Mouse (Mus musculus) cerebral cortex, adult 2 months (tissue): ENCODE results near the gene Gm49398.

Experiments used
- WGBS: fragments of 180-500 bp; shearing (Covaris S2); methylation state at CpG from one replicate; pipeline ENCODE4 v1.1.7; 2018; 5-methylcytosine and 5-hydroxymethylcytosine counted together

Gene Gm49398

DNA sequence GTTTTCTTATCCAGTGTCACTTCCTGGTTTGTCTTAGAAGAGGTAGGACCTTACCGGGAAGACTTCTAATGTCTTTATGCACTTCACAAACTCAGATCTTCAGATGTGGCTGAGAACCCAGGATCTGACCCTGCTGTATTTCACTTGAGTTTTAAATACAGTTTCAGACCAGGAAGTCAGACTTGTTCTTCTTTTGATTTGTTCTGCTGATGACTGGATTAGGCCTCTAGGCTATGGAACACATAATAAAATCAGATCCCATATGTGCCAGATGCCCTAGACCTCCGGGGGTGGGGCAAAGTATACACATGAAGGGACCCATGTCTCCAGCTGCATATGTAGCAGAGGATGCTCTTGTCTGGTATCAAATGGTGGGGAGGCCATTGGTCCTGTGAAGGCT, at the start of gene Gm49398:
Gene Gm49398 (minus strand): TSS at position 101 of the 400 bp plus-strand sequence.
- 83% methylated on average over 2 of the region's 2 CpGs for WGBS

DNA sequence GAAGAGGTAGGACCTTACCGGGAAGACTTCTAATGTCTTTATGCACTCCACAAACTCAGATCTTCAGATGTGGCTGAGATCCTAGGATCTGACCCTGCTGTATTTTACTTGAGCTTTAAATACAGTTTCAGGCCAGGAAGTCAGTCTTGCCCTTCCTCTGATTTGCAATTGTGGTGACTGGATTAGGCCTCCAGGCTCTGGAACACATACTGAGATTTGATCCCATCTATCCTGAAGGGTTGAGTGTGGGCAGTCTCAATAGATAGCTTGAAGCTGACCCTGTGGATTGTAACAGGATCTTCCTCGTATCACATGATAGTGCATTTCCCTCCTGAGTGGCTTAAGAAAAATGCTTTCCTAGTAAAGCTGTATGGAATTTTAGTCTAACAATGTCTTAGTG, 33.4 kb downstream of the Gm49398 start, which contains the start of gene Cts8:
Gene Cts8 (minus strand): TSS at position 101 of the 400 bp plus-strand sequence.
- 79% methylated on average over 2 of the region's 2 CpGs for WGBS

DNA sequence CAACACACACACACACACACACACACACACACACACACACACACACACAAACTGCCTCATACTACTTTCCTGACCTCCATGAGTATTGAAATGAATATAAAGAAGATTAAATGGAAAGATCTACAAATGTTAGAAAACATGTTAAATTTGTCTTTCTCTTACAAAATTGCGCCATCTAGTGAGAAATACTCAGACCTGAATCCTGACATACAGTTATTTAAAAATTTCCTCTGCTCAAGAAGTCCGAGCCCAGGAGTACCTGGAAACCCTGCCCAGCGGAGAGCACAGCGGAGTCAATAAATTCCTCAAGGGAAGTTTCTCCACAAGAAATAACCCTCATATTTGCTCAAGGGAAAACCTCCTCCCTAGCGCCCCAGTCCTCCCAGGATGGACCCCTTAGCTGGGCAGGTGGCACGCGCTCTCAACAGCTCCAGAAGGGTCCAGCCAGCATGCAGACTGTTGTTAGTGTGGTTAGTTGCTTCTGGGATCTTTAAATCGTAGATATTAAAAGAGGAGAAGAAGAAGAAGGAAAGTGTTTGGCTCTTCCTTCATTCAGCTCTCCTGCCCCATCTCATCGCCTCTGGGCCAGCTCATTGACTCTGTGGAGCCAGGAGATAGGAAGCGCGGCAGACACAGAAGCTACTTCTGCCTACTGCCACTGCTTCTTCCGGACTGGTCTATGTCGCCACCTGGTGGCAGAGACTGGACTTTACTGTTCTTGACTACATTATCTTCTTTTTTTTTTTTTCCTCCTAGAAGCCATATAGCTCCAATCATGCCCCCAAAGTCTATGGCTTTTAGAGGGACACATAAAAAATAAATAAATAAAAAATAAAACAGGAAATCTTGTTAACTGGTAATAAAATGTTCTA, 47.3 kb downstream of the Gm49398 start:
- 60% methylated on average over 13 of the region's 13 CpGs for WGBS

DNA sequence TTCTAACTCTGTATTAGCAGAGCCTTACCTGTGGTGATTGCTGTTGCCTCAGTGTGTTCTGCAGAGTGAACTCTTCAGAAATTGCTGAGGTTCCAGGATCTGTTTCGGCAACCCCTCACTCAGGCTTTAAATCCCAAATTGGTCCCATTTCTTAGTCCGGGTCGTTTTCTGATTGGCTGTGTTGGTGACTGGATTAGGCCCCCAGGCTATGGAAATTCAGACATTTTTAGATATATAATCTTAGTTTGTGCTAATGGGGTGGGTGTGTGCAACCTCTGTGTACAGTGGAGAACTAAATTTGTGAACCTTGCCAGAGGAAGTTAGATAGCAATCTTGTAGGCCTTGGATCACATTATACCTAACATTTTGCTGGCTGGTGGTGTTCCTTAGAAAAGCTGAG, 85.3 kb downstream of the Gm49398 start, which contains the start of gene Cts6:
Gene Cts6 (minus strand): TSS at position 101 of the 400 bp plus-strand sequence.
- WGBS = 83% methylated on average over 3 of the region's 3 CpGs
